Mouse (Mus musculus) cerebral cortex, adult 2 months (tissue): ENCODE data around the gene Cadm2.

Experiments
- WGBS: fragments of 180-500 bp; shearing (Covaris S2); methylation state at CpG from one replicate; pipeline ENCODE4 v1.1.7; 2018; 5-methylcytosine and 5-hydroxymethylcytosine counted together

The Cadm2 gene

DNA sequence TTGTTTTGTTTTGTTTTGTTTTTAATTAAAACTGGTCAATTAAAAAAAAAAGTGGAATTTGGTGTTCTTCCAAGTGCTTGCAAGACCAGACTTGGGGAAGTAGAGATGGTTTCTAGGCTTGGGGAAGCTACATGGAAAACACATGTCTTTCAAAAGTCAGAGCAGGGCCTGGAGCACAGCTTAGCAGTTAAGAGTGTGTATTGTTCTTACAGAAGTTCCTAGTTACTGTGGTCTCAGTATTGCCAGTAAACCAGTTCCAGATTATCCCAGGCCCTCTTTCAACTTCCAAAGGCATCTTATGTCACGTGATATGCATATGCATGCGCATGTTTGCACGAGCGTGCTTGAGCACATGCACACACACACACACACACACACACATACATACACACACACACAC, 972.9 kb downstream of the Cadm2 start:
- 89% methylated on average over 4 of the region's 4 CpGs for WGBS

DNA sequence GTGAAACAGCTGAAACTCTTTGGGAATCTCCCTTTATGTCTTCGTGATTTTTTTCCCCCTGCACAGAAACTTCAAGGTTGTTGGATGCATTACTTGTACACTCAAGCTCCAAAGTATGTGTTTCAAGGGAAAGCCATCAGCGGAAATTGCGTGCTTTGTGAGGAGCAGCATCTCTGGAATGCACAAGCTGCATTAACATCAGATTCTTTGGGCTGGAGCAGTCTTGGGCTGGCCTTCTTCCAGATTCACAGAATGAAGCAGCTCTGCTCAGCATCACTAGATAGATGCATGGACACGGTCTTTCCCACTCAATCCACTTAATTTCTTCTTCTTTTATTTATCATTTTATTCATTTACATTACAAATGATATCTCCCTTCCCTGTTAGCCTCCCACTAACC, 977.1 kb downstream of the Cadm2 start:
- WGBS: 32% methylated on average over 4 of the region's 4 CpGs

DNA sequence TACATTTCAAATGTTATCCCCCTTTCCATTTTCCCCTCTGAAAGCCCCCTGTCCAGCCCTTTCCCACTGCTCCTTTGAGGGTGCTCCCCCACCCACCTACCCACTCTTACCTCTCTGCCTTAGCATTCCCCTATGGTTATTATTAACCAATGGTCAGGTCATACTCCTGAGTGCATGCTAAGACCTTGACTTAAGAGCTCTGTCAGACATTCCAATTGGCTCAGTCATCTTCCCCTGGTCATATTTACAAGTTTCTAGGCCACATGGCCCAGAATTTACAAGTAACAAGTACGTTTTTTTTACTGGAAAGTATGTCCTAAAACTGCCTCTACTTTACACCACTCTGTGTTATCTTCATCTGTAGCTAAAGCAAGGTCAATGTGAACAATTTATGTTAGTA, 998.3 kb downstream of the Cadm2 start:
- WGBS: 58% methylated on average over 1 of the region's 1 CpGs

DNA sequence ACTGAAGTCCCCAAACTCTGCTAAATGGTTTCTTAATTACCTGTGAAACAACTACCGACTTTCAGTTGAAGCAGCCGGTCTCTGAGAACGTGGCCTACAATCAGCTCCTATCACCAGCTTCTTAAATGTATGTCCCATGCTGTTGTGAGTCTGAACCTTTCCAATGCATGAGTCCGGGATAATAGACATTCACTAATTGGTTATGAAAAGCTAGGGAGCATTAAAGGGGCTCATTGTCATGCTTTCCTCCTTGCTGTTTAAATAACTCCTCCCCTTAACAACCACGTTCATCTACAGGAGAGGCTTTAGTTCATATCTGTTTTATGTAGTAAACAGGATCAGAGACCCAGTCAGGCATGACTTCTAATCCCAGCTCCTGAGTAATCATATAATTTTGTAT, 1008.1 kb downstream of the Cadm2 start:
- WGBS: 64% methylated on average over 5 of the region's 5 CpGs
